Mouse (Mus musculus) heart, adult 9 months (tissue): ENCODE measurements at regions not wholly inside any gene's neighbourhood (a gene's known extent, or its start where the extent isn't known, plus 50 kb on each side); places are given as distances from the start of the nearest gene placed in this dataset.

ENCODE experiments used
- DNase-seq, 2 experiments: peaks; one replicate each; pipeline ENCODE4 v3.0.0; 2022; ENCODE audit warnings: low spot score in 2 of 2

DNA sequence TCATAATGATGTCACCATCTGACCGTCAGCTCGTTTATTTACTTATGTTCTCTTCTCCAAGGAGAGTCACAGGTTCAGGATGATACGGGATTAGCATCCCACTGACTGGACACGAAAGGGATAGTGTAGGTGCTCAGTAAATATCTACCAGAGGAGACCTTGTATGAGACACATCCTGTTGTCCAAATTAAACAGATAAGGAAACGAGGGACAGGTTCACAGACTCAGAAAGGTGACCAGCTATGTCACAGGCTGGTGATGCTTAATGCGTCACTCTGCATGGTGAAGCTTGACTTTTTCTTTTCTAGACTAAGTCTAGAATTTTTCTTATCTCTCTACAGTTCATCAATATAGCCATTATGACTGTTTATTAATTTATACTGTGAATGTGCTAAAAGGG, 235.2 kb upstream of the Sall1 start:
- no peak for DNase-seq

DNA sequence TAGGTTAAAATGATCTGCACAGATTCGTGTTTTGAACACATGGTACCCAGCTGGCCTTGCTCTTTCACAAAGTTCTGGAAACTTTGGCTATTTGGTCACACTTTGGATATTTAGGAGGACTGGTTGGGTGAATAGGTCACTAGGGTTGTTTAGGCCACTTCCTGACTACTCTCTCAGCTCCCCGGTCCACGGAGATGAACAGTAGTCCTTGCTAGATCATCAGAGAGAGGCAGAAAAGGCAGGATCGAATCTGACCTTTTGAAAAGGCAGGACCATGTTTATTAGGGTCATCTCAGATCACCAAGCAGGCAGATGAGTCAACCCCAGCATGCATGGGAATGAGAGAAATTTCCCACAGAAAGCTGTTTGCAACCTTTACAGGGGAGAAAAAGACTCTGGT, 229.3 kb upstream of the Sall1 start:
- no peak for DNase-seq

DNA sequence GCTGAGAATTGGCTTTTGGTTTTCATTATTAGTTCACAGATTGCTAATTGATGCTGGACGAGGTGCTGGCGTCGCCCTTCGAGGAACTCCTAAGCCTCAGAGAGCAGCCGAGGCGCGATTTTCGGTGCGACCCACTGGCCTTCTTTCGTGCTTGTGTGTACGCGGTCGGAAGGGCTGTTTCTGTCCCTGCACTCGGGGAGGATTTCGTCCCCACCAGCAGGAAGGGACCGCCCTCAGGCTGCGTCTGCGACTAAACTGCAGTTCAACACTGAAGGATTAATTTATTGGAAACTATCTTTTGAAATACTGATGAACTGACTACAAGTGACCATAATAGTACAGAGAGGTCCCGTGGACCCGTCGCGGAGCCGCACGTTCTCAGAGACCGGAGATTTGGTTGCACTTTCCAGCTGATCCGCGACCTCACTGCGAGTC, 228.4 kb upstream of the Sall1 start:
- DNase-seq, result no peak

DNA sequence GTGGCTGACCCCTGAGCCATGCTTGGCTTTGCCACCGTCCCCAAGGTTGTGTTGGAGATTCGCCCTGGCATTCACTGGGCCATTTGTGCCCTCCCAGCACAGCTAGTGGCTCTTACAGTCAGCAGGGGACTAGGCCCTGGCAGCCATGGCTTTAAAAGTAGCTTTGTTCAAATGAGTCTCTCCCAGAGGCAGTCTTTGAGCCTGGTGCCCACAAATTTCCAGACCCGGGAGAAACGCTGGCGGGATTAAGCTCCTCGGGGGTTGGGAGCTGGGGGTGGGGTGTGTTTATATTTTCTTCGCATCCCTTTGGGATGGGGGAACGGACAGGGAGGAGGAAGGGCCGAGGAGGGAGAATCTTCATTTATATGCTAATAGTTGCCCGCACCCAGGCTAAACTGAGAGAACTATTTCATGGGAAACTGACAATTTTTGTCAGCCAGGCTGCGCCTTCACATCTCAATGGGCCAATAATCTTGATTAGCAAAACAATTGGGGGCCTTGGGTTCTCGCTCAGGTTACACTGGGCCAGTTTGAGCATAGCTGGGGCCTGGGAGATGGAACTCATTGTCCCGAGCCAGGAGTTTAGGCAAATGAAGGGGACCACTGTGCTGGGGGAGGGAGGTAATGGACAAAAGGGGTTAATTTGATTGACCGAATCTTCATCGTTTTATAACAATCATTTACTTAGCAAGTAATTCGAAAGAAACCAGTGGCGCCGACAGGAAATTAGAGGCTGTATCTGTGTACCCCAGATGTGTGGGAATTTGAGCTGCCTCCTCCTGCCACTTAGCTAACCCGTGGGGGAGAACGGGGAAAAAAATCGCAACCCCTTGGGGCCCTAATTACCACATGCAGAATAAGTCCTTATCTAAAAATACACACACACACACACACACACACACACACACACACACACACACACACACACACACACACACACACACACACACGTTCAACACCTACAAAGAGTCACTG, 227.7 kb upstream of the Sall1 start:
- DNase-seq, result no peak

DNA sequence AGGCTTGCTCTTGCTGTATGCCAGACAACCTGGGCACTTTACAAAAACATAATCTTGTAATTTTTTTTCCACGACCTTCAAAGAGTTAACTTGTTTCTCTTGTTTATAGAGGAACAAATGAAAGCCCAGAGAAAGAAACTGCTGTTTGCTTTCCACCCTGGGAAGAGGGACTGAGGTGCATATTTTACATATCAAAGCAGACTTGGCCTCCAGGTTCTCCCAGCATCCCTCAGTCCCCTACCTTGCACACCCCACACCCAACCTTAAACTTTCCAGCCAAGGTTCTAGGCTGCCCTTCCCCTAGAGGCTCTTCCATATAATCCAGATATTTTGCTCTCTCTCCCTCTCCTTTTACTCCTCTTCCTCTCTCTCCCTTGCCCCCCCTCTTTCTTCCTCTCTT, 226.0 kb upstream of the Sall1 start:
- DNase-seq, result no peak

DNA sequence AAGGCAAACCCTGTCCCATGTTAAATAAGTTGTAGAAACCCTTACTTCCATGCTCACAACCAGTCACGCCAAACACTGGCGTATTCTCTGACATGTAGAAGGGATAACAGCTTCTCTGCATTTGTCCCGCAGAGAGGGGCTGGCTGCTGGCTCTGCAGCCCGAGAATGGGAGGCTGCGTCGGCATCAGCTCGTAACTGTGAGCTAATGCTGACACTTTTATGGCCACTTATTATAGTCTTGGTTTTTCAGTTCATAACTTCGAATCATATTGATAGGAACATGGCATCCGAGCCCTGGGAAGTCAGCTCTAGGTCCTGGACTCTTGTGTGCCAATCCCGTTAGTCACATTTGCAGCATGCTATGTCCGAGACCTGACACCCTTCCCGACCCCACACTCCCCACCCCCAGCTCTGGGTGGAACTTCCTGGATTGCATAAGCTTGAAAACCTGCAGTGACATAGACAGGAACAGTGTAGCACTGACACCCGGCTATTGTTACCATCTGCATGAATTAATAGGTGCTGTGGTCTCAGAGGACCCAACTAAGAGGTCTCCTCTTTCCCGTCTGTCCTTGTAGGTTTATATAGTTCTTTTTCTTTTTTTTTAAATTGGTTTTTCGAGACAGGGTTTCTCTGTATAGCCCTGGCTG, 217.3 kb upstream of the Sall1 start:
- no peak for DNase-seq

DNA sequence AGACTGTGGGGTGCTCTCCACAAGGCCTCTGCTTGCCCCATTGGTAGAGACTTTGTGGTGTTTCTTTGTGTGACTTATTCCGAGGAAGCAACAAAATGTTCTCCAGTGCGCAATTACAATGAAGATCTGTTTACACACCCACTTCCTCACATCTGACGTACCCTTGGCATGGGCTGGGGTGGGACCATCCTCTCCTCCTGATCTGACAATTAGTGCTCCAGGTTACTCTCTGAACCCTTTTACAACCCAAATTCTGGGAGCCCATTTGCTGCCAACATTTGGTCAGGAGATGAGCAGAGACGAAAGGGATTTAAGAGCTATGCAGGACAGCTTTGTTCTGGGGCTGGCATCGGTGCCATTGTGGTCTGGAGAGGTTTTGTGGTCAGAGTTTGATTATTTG, 215.9 kb upstream of the Sall1 start:
- DNase-seq, result no peak

DNA sequence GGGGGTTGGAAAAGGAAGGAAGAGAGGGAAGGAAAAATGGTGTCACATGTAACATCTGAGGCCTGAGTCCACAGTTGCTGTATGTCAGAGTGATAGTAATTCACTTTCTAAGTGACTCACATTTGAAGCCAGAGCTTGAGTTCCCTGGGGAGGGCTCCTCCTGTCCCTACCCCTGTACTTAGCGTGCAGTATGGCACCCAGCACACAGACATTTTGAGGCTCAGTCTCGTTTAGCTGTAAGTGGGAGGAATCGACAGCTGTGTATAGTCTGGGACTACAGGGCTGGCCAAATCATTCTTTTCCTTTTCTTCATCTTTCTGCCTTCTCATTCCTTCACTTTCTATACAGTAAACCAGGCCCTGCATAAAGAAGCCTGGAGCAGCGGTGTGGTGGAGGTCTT, 202.4 kb upstream of the Sall1 start:
- no peak for DNase-seq

DNA sequence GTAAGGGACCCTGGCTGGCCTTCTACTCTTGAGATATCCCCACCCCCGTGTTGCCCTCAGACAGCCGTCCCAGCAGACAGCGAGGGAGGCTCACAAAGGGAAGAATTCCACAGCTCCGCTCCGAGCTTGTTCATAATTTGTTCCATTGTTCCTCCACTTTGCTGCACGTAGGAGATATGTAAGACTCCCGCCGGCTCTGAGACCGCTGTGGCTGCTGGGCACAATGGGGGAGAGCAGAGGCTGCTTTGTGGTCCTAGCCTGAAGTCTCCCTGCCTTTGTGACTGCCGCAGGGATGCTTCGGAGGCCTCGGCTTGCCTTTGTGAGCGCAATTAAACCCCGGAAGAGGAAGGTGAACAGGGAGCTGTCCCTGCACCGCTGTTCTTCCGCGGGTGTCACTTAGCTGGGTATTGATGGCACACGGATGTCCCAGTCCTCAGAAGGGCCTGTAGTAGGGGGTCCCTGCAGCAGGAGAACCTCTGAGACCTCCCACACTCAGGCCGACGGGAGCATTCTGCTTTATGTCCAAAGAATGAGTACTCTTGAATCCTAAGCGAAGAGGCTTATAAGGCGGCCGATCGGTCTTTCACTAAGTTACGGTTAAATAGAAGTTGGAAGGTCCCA, 201.3 kb upstream of the Sall1 start:
- DNase-seq, result no peak

DNA sequence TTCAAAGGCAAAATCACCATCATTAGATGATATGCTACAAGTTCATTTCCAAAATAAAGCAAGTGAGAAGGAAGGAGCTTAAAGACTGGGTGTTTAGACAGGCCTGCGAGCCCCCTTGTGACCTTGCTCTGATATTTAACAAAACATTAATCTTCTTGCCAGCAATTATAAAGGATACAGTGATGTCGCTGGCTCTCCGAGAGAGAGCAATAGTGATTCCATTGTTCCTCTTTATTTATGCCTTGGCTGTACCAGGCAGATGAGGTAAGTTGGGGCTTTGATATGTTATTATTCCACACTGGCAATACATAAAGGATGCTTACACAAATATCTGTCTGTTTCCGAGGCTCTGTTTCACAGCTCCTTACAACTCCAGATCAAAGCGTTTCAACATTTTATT, 197.7 kb upstream of the Sall1 start:
- no peak for DNase-seq

DNA sequence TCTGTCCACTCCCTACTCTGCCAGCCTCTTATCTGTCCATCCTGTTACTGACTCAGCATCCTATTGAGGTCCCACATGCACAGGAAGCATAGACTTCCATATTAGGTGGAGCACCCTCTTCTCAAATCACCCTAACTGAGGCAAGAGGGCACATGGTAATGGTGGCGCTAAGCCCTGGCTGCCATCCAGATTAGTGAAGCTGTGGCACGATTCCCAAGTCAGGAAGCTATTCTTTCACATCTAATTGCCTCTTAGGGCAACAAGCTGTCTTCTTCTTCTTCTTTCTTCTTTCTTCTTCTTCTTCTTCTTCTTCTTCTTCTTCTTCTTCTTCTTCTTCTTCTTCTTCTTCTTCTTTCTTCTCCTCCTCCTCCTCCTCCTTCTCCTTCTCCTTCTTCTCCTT, 195.7 kb upstream of the Sall1 start:
- no peak for DNase-seq

DNA sequence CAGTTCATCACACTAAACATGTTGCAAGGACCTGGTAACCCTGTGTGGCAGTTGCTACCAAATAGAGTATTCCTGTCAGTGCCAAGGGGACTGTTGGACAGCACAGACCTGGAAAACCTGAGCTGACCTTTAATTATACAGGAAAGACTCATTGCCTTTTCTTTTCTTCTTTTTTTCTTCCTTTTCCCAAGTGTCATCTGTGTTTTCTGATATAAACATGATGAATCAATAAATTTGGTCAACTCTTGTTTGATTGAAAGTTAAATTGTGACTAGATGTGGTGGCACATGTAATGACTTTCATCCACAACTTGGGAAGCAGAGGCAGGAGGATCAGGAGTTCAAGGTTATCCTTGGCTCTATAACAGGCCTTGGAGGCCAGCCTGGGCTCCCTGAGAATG, 190.1 kb upstream of the Sall1 start:
- no peak for DNase-seq

DNA sequence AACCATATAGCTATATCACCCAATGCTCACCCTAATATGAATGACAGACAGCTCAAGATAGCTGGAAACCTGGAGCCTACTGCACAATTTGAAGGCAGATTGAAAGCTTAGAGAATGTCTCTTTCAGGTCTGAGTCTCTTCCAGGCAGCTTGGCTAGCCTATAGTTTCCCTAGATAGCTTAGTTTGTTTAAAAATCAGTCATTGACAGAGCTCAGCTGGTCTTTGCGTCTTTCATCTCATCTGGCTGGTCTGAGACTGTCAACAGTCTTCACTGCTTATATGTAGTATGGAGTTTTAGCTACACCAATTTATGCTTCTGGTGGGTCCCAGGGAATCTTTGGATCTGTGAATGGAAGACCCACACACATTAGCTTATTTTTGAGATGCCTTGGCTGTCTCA, 188.4 kb upstream of the Sall1 start:
- DNase-seq, result no peak

DNA sequence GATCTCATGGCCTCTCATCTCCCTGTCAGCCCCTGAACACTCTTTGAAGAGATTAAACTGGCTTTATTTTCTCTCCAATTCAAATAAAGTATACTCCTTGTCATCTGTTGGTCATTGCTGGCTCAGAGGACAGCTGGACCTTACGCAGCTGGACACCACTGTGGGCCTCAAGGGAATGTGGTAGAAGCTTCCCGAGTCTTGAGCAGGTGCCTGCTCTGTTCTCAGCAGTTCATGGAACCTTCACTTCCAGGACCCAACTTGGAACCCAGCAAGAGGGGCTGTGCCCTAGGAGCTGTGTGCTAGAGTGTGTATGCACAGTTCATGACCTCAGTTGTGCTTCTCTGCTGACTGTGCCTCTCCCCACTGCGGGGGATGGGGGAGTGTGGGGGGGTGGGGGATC, 185.2 kb upstream of the Sall1 start:
- no peak for DNase-seq

DNA sequence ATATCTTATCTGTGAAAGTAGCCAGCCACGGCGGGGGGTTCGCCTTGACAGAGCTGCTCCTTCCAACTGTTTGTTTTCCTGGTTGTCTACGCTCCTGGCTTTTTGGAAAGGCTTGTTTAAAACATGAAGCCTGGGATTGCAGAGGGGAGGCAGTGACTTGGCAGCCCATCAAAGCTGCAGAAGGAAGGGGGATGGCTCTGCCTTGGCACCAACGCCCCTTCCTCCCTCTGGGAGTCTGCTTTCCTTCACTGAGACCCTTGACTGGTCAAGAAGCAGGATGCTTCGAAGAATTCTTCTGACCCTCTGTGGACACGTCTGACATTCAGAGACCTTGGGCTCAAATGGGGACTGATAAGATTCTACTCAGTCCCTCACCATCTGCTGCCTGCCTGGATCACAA, 176.9 kb upstream of the Sall1 start:
- no peak for DNase-seq

DNA sequence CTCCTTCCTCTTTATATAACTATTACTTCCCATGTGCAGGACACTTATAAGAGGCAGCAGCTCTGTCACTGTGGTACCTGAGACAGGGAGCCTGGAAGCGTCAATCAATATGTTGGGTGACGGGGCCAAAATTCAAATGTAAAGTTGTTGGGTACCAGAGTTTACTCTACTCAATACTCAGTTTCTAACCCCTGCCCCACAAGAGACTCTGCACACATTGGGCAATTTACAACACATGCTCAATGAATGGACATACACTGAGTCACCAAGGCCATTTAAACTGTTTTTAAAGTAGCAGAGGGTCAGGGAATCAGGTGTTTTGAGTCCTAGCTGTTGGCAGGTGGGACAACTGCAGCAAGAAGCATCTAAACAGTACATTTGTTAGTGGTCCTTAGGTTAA, 176.4 kb upstream of the Sall1 start:
- DNase-seq, result no peak

DNA sequence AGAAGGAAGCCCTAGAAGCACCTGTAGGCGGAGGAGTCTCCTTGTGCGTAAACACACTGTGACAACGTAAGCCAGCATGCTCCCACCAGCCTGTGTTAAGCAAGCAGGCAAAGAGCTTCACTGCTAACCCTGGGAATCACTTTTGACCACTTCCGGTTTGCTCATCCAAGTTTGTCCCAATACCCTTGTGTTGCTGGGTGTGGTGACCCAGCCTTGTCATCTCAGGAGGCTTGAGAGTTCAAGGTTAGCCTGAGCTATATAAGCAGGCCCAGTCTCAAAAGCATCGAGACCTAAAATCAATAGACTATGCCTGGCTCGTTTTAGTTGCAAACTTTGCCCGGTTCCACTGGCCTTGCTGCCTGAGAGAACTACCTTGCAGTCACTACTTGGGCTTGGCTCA, 175.2 kb upstream of the Sall1 start:
- DNase-seq, result no peak

DNA sequence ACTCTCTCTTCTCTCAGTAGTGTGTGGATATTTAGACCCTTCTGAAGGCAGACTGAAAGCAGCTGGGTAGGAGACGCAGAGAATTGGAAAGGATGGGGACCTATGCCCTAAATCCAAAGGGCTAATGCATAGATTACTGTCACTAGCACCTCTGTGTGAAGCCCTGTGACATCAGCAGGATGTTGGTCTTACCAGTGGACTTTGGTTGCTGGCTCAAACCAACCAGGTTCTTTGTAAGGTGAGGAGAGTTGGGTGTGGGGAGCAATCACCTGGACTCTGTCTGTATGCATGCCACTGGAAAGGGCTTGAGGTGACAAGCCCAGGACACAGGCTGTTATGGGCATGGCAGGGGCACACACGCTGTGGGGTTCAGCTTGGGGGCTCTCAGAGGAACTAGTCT, 173.7 kb upstream of the Sall1 start:
- DNase-seq, result no peak

DNA sequence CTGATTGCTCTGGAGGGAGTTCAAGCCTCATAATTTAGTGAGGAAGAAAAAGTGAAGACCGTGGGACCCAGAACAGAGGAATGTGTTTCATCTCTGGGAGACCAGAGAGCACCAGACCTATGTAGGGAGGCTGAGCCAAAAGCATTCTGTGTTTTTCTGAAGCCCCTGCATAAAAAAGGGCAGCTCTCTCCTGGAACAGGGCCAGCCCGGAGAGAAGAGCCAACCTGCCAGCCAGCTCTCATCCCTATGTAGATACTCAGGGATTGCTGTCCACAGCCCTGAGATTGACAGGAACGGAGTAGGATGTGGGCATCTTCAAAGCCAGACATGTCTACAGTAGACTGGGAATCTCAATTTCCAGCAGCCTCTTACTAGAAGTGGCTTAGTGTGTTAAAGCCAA, 168.0 kb upstream of the Sall1 start:
- no peak for DNase-seq

DNA sequence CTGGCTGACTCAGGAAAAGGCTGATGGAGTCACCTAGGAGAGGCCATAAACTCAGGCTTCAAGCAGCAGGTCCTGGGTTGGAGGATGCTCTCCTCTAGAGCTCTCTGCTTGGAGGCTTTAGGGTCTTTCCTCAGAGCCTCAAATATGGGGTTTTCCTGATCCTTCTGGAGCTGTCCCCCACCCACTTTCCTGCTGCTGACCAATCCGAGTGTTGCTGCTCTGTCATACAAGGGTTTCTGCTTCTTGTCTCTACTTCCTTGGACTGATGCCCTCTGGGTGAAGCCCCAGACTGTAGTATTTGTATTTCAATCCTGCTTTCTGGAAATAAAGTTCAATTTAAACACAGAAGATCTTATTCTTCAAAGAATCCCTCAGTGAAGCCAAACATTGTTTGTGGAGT, 166.7 kb upstream of the Sall1 start:
- no peak for DNase-seq

DNA sequence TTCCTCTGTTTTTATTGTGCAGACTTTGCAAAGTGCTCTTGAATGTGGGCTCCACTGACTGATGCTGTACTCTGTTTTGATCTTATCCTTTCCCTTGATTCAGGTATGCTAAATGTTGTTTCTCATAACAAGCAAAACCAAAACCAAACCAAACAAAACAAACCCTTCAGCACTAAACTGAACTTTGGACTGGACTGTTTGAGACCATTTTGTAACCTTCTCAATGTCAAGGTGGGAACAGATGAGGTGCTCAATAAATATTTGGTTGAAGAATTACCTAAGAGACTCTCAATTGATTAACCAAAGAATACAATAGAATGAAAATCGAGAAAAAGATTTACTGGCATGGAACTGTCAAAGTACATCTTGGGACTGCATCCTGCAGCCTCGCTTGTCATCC, 163.9 kb upstream of the Sall1 start:
- no peak for DNase-seq

DNA sequence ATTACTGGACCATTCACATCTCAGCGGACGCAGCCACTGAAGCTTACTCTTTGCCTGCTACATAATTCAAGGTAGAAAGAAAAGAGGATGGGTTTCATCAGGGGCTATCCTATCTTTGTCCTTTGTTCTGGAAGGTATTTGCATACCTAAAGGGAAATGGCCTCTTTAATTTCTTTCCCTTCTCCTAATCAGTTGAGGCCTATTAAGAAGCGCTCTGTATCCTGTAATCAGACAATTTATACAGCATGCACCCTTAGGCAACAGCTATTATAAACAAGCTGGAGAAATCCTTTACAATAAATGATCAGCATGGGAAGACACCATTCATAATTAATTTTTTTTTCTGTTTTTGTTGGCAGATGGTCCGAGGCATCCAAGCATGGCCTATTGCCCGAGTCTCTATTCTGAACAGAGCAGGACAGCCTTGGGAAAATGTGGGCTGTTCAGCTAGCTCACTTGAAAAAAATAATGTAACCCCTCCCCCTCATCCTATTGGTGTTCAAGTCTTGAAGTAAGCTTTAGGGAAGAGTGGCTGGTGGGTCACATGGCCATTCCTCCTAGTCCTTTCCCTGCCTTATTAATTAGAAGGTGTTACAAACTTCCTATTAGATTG, 158.6 kb upstream of the Sall1 start:
- DNase-seq, result no peak

DNA sequence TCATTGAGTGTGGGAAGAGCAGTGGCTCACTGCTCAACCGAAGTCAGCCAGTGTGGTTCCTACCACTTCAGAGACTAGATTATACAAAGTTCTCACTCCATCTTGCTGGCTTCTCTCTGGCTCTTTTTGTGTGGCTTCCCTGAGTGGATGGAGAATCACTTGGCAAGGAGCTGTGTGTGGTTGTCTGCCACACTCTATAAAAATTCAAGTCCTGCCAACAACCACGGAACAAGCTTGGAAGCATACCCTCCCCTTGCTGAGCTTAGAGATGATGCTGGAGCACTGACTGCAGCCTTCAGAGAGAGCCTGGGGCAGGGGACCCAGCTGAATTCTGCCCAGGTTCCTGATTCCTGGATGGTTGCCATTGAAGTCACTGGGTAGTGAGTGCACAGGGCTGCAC, 156.3 kb upstream of the Sall1 start:
- no peak for DNase-seq
